Mouse (Mus musculus) testis, adult 2 months (tissue): ENCODE data around the gene Ube2n. TPM values are rescaled to one million over a fixed set of nuclear protein-coding genes. Genes with fewer than 3 reads are reported as not detected.
A peak's percentile ranks its signal among the peaks of the same experiment; 100 is the strongest.

Experiments
- H3K27ac ChIP-seq: fragments of 200-500 bp; 2 replicates; pipeline ENCODE4 v1.5.1; 2012; ENCODE audit warnings: low read depth, low read length; ENCODE audit not compliant: control insufficient read depth, insufficient read depth
- H3K27me3 ChIP-seq: fragments of 200-500 bp; 2 replicates; pipeline ENCODE4 v1.6.1; 2012; ENCODE audit warnings: mild to moderate bottlenecking, low read length, moderate library complexity; ENCODE audit not compliant: control insufficient read depth, insufficient read depth
- H3K36me3 ChIP-seq: fragments of 200-500 bp; 2 replicates; pipeline ENCODE4 v1.6.1; 2012; ENCODE audit warnings: mild to moderate bottlenecking, low read length; ENCODE audit not compliant: control insufficient read depth, insufficient read depth
- H3K4me1 ChIP-seq: fragments of 200-500 bp; 2 replicates; pipeline ENCODE4 v1.6.1; 2012; ENCODE audit warnings: low read length; ENCODE audit not compliant: control insufficient read depth, insufficient read depth
- H3K4me3 ChIP-seq: fragments of 200-500 bp; 2 replicates; pipeline ENCODE4 v1.5.1; 2012; ENCODE audit warnings: low read depth, mild to moderate bottlenecking, low read length, moderate library complexity, mixed read lengths; ENCODE audit not compliant: control insufficient read depth
- CTCF ChIP-seq: fragments of 200-500 bp; IDR thresholded peaks from 2 replicates; pipeline ENCODE4 v1.5.1; 2012; ENCODE audit warnings: low read depth, mild to moderate bottlenecking, inconsistent platforms, low read length, moderate library complexity; ENCODE audit not compliant: control insufficient read depth, insufficient read depth, insufficient replicate concordance
- POLR2A ChIP-seq: fragments of 200-500 bp; IDR thresholded peaks from 2 replicates; pipeline ENCODE4 v1.6.1; 2012; ENCODE audit warnings: low read depth, mild to moderate bottlenecking, inconsistent platforms, low read length, moderate library complexity; ENCODE audit not compliant: control insufficient read depth
- polyA plus RNA-seq: library from polyadenylated mRNA; depleted of rRNA; stranded (reverse); fragments of >200 nt; gene quantifications from 2 replicates; pipeline ENCODE4 v1.2.3, GENCODE M21; 2012

Gene Ube2n
- polyA plus RNA-seq, 1 experiment: 294 TPM

DNA sequence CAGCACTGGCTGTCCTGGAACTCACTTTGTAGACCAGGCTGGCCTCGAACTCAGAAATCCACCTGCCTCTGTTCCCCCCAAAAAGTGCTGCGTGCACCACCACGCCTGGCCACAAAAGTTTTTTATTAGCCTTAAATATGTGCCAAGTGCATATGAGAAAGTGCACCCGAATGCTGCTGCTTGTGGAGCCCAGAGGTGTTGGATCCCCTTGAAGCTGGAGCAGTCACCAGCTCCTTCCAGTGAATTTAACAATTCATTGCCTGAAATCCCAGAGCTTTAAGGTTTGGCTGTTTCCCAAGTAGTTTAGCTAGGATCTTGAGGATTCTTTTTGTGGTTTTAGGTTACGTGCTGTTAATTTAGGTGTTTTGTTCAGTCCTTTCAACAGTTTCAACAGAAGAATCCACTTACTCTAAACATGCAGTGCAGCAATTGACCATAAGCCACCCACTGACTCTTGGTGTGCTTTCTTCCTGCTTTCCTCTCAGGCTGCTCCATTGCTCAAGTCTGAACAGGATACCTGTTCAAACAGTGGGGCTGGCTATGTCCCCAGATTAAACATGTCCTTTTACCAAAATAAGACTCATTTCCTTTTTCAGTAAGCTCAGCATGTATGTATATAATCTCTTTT lies 11.7 kb downstream of the Ube2n start:
- no peak for TF ChIP-seq CTCF
- no peak for TF ChIP-seq POLR2A
- Histone ChIP-seq H3K27ac (no peak overlapping the region), H3K36me3 (no peaks in the 10 kb centered on the region), H3K4me3 (no peak overlapping the region), H3K4me1 (no peaks in the 10 kb centered on the region), H3K27me3 (no peaks in the 10 kb centered on the region)

DNA sequence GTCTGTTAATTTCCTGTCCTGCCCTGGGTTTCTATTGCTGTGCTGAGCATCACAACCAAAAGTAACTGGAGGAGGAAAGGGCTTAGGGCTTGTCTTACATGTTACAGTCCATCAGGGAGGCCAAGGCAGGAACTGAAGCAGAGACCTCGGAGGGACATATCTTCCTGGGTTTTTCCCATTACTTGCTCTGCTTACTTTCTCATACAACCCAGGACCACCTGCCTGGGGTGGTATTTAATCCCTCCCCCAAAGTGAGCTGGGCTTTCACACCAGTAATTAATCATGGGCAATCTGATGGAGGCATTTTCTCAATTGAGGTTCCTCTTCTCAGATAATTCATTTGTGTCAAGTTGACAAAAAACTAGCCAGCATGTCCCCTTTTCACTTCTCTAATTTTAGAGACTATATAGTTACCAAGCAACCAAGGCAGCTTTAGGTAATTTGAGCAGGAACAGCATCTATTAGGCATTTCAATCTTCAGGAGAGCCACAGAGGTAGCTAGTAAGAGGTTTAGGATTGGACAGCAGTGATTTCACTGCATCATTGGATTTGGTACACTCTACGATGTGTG lies 15.7 kb downstream of the Ube2n start:
- peak overlapping the region; percentile 13; the same call in 1 of the 2 replicates for H3K4me3 ChIP-seq
- H3K4me1 ChIP-seq: no peaks in the 10 kb centered on the region
- no peak overlapping the region for H3K27ac ChIP-seq
- no peaks in the 10 kb centered on the region for H3K36me3 ChIP-seq
- H3K27me3 ChIP-seq: no peaks in the 10 kb centered on the region
- TF ChIP-seq CTCF: no peak
- no peak for TF ChIP-seq POLR2A

- H3K4me1 ChIP-seq: no peaks in the 10 kb centered on the region
- H3K36me3 ChIP-seq: no peaks in the 10 kb centered on the region
- no peak overlapping the region for H3K27ac ChIP-seq
- no peaks in the 10 kb centered on the region for H3K27me3 ChIP-seq
- TF ChIP-seq CTCF: no peak
- TF ChIP-seq POLR2A: no peak
- H3K4me3 ChIP-seq: no peak overlapping the region
Observed at GRCm38 (mm10) chr10:95532916-95533315, 18.0 kb downstream of the Ube2n start.

DNA sequence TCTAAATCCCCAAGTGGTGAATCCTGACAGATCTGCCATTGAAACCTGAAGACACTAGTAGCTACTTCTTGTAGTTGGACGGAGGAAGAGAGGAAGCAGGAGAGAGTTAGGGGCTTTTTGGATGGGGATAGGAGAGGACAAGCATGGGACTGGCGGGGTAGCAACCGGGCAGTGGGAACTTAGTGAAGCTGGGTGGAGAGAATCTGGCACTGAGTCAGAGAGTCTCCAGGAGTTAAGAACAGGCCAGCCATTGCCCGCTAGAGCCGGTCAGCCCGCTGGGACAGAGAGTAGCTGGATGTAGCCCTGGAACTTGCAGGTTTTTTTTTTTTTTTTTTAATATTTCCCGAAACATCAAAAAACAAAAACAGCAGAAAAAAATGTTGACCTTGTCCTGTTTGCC lies 18.4 kb downstream of the Ube2n start:
- Histone ChIP-seq H3K27ac (peak overlapping the region; percentile 13; the same call in 1 of the 2 replicates), H3K27me3 (no peaks in the 10 kb centered on the region), H3K4me1 (no peaks in the 10 kb centered on the region), H3K36me3 (no peaks in the 10 kb centered on the region), H3K4me3 (no peak overlapping the region)
- TF ChIP-seq POLR2A (no peak), CTCF (no peak)

- peaks cover 2% of the 10 kb centered on the region; the same call in 1 of the 2 replicates for H3K4me1 ChIP-seq
- TF ChIP-seq CTCF (no peak), POLR2A (no peak)
Observed at GRCm38 (mm10) chr10:95535399-95536221, 20.7 kb downstream of the Ube2n start.

DNA sequence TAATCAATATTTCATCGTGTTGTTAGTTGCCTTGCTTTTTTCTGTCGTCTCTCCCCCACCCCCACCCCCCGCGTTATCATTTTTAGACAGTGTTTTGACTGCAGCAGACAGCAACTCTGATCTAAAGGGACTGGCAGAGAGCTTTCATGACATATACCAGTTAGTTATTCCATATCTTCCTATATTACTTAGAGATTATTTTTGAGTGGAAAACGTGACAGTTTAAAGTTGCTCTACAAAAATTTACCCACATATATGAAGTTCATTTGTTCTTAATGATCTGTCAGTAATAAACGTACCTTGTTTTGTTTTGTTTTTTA lies 21.2 kb downstream of the Ube2n start:
- no peak overlapping the region for H3K27ac ChIP-seq
- peaks cover 2% of the 10 kb centered on the region; the same call in 1 of the 2 replicates for H3K4me1 ChIP-seq
- H3K36me3 ChIP-seq: no peaks in the 10 kb centered on the region
- no peak for TF ChIP-seq POLR2A
- no peak for TF ChIP-seq CTCF
- H3K27me3 ChIP-seq: no peaks in the 10 kb centered on the region
- no peak overlapping the region for H3K4me3 ChIP-seq

More at GRCm38 (mm10) chr10:95535399-95536221, 20.7 kb downstream of the Ube2n start:
- Histone ChIP-seq H3K27ac (no peak overlapping the region), H3K4me3 (no peak overlapping the region), H3K27me3 (no peaks in the 10 kb centered on the region), H3K36me3 (no peaks in the 10 kb centered on the region)

- no peak overlapping the region for H3K27ac ChIP-seq
- no peak overlapping the region for H3K4me3 ChIP-seq
- TF ChIP-seq CTCF (no peak), POLR2A (no peak)
- no peaks in the 10 kb centered on the region for H3K27me3 ChIP-seq
- H3K4me1 ChIP-seq: peaks cover 2% of the 10 kb centered on the region; the same call in 1 of the 2 replicates
- H3K36me3 ChIP-seq: no peaks in the 10 kb centered on the region
Observed at GRCm38 (mm10) chr10:95539260-95539659, 24.3 kb downstream of the Ube2n start.
